23 mouse cellular contexts compared by ENCODE assay signal in genomic region chr12:98352401-98352800, GRCm38 (mm10).
DNase-seq lines count a peak whose midpoint lies in the region; ATAC-seq and TF ChIP-seq lines count a peak whose summit lies in the region.
"Had no signal": no experiment of that assay in that cellular context is flagged by ENCODE, and none has a peak within 500 bp of the region (broad histone marks: within the 10 kb centered on the region; RNA-seq: fewer than 3 reads in every experiment).

No protein-coding gene starts in this region.

- in situ Hi-C loops in CH12.LX (cut with MboI; ENCODE audit: low pct_ligation_motif_present, low pct_unique_long_range_greater_than_20kb, low sequenced_read_pairs) = no loop called here

- TF ChIP-seq EP300 in CH12.LX (IDR thresholded peaks at IDR 0.05; ENCODE audit: low read length) = peak; percentile 95

- H3K27ac ChIP-seq in heart, embryonic 12.5 days (ENCODE audit: poor library complexity, severe bottlenecking) = no peak overlapping the region
- no peak overlapping the region for H3K27ac ChIP-seq in midbrain, embryonic 11.5 days (ENCODE audit: low read depth, low read length)
- no peak overlapping the region for H3K27ac ChIP-seq in midbrain, embryonic 16.5 days (ENCODE audit: low read length)
- H3K27ac ChIP-seq in CH12.LX (ENCODE audit: insufficient read depth, low read depth) = no peak overlapping the region
- H3K27ac ChIP-seq in cerebellum, adult 2 months (ENCODE audit: insufficient read depth, low read length) = no peak overlapping the region

- dilution Hi-C loops in CH12.LX (cut with MboI; ENCODE audit: extremely low pct_ligation_motif_present, extremely low pct_unique_long_range_greater_than_20kb, low sequenced_read_pairs) = no loop called here

- no peak for ATAC-seq in heart, embryonic 12.5 days (ENCODE audit: insufficient number of reproducible peaks, low FRiP score)
- ATAC-seq in midbrain, embryonic 11.5 days (ENCODE audit: low FRiP score) = no peak
- ATAC-seq in midbrain, embryonic 16.5 days = no peak
- ATAC-seq: activated CD4-positive, CD25-positive, alpha-beta regulatory T cell, adult 4 months; CD4-positive, CD25-positive, alpha-beta regulatory T cell, adult 4 months; Patski had no signal

- no peaks in the 10 kb centered on the region for H3K4me1 ChIP-seq in heart, embryonic 12.5 days (replicated peaks)
- no peaks in the 10 kb centered on the region for H3K4me1 ChIP-seq in midbrain, embryonic 11.5 days (ENCODE audit: control insufficient read depth, insufficient read depth, low read length)
- no peaks in the 10 kb centered on the region for H3K4me1 ChIP-seq in midbrain, embryonic 16.5 days (ENCODE audit: control insufficient read depth, insufficient read depth, low read length)
- H3K4me1 ChIP-seq in CH12.LX (ENCODE audit: control insufficient read depth in 1 of 2, insufficient read depth in 2 of 2) = peaks cover 5 to 30% of the 10 kb centered on the region in 2 experiments
- no peaks in the 10 kb centered on the region for H3K4me1 ChIP-seq in cerebellum, adult 2 months (ENCODE audit: control insufficient read depth, insufficient read depth, low read length)

- DNase-seq in heart, adult 11 months = peak; percentile 31
- peak; percentile 76 for DNase-seq in midbrain, embryonic 11.5 days (ENCODE audit: low spot score, missing footprints)
- peak; percentile 7 for DNase-seq in 3T3-L1 (ENCODE audit: low read depth, low spot score)
- DNase-seq in CH12.LX (ENCODE audit: extremely low read depth) = peak; percentile 77
- DNase-seq in cerebellum, adult 2 months = no peak
- no peak for DNase-seq in urinary bladder, postnatal 36 days (ENCODE audit: low spot score in 2 of 2)
- DNase-seq: adrenal gland, adult 2 months; adrenal gland, adult 8-10 months; adrenal gland, postnatal 10 days; adrenal gland, postnatal 14 days; adrenal gland, postnatal 25 days; adrenal gland, postnatal 36 days; B cell, adult 2 months; cerebellum, adult 11 months; cerebellum, adult 11-12 months; cerebellum, adult 18-20 months; cerebellum, adult 8-10 months had no signal

- no peak for TF ChIP-seq CTCF in CH12.LX (conservative IDR thresholded peaks at IDR 0.05 in 1 of 2, IDR thresholded peaks at IDR 0.05 in 1 of 2; ENCODE audit: low read depth in 2 of 2, low read length in 2 of 2)
- TF ChIP-seq CTCF in cerebellum, adult 2 months (IDR thresholded peaks at IDR 0.05; ENCODE audit: borderline replicate concordance, insufficient read depth, low read depth, low read length) = no peak

- no peaks in the 10 kb centered on the region for H3K79me2 ChIP-seq in CH12.LX (replicated peaks; ENCODE audit: control insufficient read depth, extremely low read depth, insufficient read depth, poor library complexity, severe bottlenecking)

- TF ChIP-seq POLR2A in CH12.LX (IDR thresholded peaks at IDR 0.05; ENCODE audit: low read depth, low read length) = no peak
- TF ChIP-seq POLR2A in cerebellum, adult 2 months (IDR thresholded peaks at IDR 0.05; ENCODE audit: borderline replicate concordance, insufficient read depth, low read length) = no peak

- H3K36me3 ChIP-seq in heart, embryonic 12.5 days = no peaks in the 10 kb centered on the region
- no peaks in the 10 kb centered on the region for H3K36me3 ChIP-seq in midbrain, embryonic 11.5 days (ENCODE audit: control insufficient read depth, insufficient read depth, low read length)
- no peaks in the 10 kb centered on the region for H3K36me3 ChIP-seq in midbrain, embryonic 16.5 days (ENCODE audit: control insufficient read depth, insufficient read depth, low read length)
- H3K36me3 ChIP-seq in CH12.LX (replicated peaks in 1 of 2; ENCODE audit: control insufficient read depth in 1 of 2, insufficient read depth in 1 of 2, low read length in 1 of 2) = no peaks in the 10 kb centered on the region
- H3K36me3 ChIP-seq: G1E had no signal

- TF ChIP-seq RAD21 in CH12.LX (IDR thresholded peaks at IDR 0.05; ENCODE audit: low read depth, low read length) = peak; percentile 5; the same call in 1 of the 2 replicates

- peaks cover 5% of the 10 kb centered on the region; the same call in 1 of the 2 replicates for H3K9me3 ChIP-seq in heart, embryonic 12.5 days (replicated peaks)
- H3K9me3 ChIP-seq in midbrain, embryonic 11.5 days (ENCODE audit: control insufficient read depth, low read length) = no peaks in the 10 kb centered on the region
- no peaks in the 10 kb centered on the region; the same call in 1 of the 2 replicates for H3K9me3 ChIP-seq in midbrain, embryonic 16.5 days (replicated peaks; ENCODE audit: control insufficient read depth, low read length, poor library complexity, severe bottlenecking)
- H3K9me3 ChIP-seq in CH12.LX (replicated peaks; ENCODE audit: low read length) = no peaks in the 10 kb centered on the region

- H3K27me3 ChIP-seq in heart, embryonic 12.5 days (replicated peaks) = no peaks in the 10 kb centered on the region
- H3K27me3 ChIP-seq in midbrain, embryonic 11.5 days (ENCODE audit: control insufficient read depth, insufficient read depth, low read length) = no peaks in the 10 kb centered on the region
- no peaks in the 10 kb centered on the region for H3K27me3 ChIP-seq in midbrain, embryonic 16.5 days (ENCODE audit: control insufficient read depth, insufficient read depth, low read depth, low read length)
- H3K27me3 ChIP-seq in CH12.LX (replicated peaks) = no peaks in the 10 kb centered on the region
- H3K27me3 ChIP-seq in cerebellum, adult 2 months (ENCODE audit: control insufficient read depth, insufficient read depth, low read length) = no peaks in the 10 kb centered on the region
- H3K27me3 ChIP-seq: Patski had no signal

- no peak overlapping the region for H3K4me3 ChIP-seq in heart, embryonic 12.5 days
- H3K4me3 ChIP-seq in midbrain, embryonic 11.5 days (ENCODE audit: low read depth, low read length) = no peak overlapping the region
- H3K4me3 ChIP-seq in midbrain, embryonic 16.5 days (ENCODE audit: low read depth, low read length) = no peak overlapping the region
- H3K4me3 ChIP-seq in CH12.LX (replicated peaks in 1 of 3; ENCODE audit: low read depth in 2 of 3, low read length in 2 of 3, poor library complexity in 1 of 3) = no peak overlapping the region
- H3K4me3 ChIP-seq in cerebellum, adult 2 months (replicated peaks; ENCODE audit: insufficient read depth, low read depth, low read length) = no peak overlapping the region

- no peak overlapping the region for H3K9ac ChIP-seq in heart, embryonic 12.5 days
- no peak overlapping the region for H3K9ac ChIP-seq in midbrain, embryonic 11.5 days (ENCODE audit: low read length)
- H3K9ac ChIP-seq in midbrain, embryonic 16.5 days (ENCODE audit: low read depth, low read length) = no peak overlapping the region
- H3K9ac ChIP-seq in CH12.LX (ENCODE audit: insufficient read depth, low read depth) = no peak overlapping the region

- no peak overlapping the region for H3K4me2 ChIP-seq in heart, embryonic 12.5 days
- no peak overlapping the region for H3K4me2 ChIP-seq in midbrain, embryonic 11.5 days
- H3K4me2 ChIP-seq in midbrain, embryonic 16.5 days (ENCODE audit: low read length) = no peak overlapping the region
- H3K4me2 ChIP-seq in CH12.LX (ENCODE audit: insufficient read depth, low read depth, poor library complexity, severe bottlenecking) = peak overlapping the region; percentile 2; the same call in 1 of the 2 replicates

- WGBS in heart, embryonic 12.5 days = 72% methylated on average over 2 of the region's 2 CpGs
- 90% methylated on average over 2 of the region's 2 CpGs for WGBS in midbrain, embryonic 11.5 days
- WGBS in midbrain, embryonic 16.5 days = 96% methylated on average over 2 of the region's 2 CpGs
- 96% methylated on average over 2 of the region's 2 CpGs for WGBS in cerebellum, adult 2 months

TF ChIP-seq in CH12.LX, 34 proteins besides CTCF, POLR2A, EP300 and RAD21 (continues in another document):
- peak; percentile 95 for TF ChIP-seq IRF4 (IDR thresholded peaks at IDR 0.05; ENCODE audit: low read depth, low read length)
- TF ChIP-seq TBP (conservative IDR thresholded peaks at IDR 0.05; ENCODE audit: low read depth, low read length) = peak; percentile 78
- no peak for TF ChIP-seq PAX5 (IDR thresholded peaks at IDR 0.05; ENCODE audit: low read length)
- TF ChIP-seq USF2 (conservative IDR thresholded peaks at IDR 0.05; ENCODE audit: low read depth, low read length) = no peak
- no peak for TF ChIP-seq E2F4 (IDR thresholded peaks at IDR 0.05; ENCODE audit: insufficient replicate concordance, low read depth, low read length)
- TF ChIP-seq SMC3 (IDR thresholded peaks at IDR 0.05; ENCODE audit: low read depth, low read length) = peak; percentile 12; the same call in 1 of the 2 replicates
- TF ChIP-seq NRF1 (IDR thresholded peaks at IDR 0.05; ENCODE audit: low read depth, low read length) = no peak
- TF ChIP-seq MAFK (IDR thresholded peaks at IDR 0.05; ENCODE audit: insufficient replicate concordance, low read length) = peak; percentile 46; the same call in 1 of the 2 replicates
- no peak for TF ChIP-seq ELF1 (IDR thresholded peaks at IDR 0.05; ENCODE audit: low read depth, low read length)
- no peak for TF ChIP-seq MAZ (IDR thresholded peaks at IDR 0.05; ENCODE audit: low read depth, low read length)
- no peak for TF ChIP-seq CHD2 (IDR thresholded peaks at IDR 0.05; ENCODE audit: low read length)
- no peak for TF ChIP-seq MXI1 (IDR thresholded peaks at IDR 0.05; ENCODE audit: low read depth, low read length)
- TF ChIP-seq ETS1 (conservative IDR thresholded peaks at IDR 0.05; ENCODE audit: low read depth, low read length) = peak; percentile 87
- no peak for TF ChIP-seq KAT2A (IDR thresholded peaks at IDR 0.05; ENCODE audit: insufficient replicate concordance, low read length)
- no peak for TF ChIP-seq HCFC1 (IDR thresholded peaks at IDR 0.05; ENCODE audit: low read depth, low read length)
- TF ChIP-seq POLR2AphosphoS2 (IDR thresholded peaks at IDR 0.05; ENCODE audit: low read depth, low read length) = no peak
- TF ChIP-seq UBTF (IDR thresholded peaks at IDR 0.05; ENCODE audit: low read depth, low read length) = no peak
- TF ChIP-seq MAX (IDR thresholded peaks at IDR 0.05; ENCODE audit: low read length) = no peak; the same call in 1 of the 2 replicates
- peak; percentile 99 for TF ChIP-seq MEF2A (IDR thresholded peaks at IDR 0.05; ENCODE audit: borderline replicate concordance, low read depth, low read length)
- TF ChIP-seq BHLHE40 (IDR thresholded peaks at IDR 0.05; ENCODE audit: low read depth, low read length) = peak; percentile 73
- no peak for TF ChIP-seq ZKSCAN1 (IDR thresholded peaks at IDR 0.05; ENCODE audit: borderline replicate concordance, low read depth, low read length)
- no peak for TF ChIP-seq SIN3A (IDR thresholded peaks at IDR 0.05; ENCODE audit: low read length)
- peak; percentile 77 for TF ChIP-seq TCF12 (IDR thresholded peaks at IDR 0.05; ENCODE audit: low read depth, low read length)
- no peak for TF ChIP-seq CHD1 (IDR thresholded peaks at IDR 0.05; ENCODE audit: low read depth, low read length)
- TF ChIP-seq JUND (conservative IDR thresholded peaks at IDR 0.05; ENCODE audit: low read depth, low read length) = peak; percentile 76
- peak; percentile 84 for TF ChIP-seq JUN (IDR thresholded peaks at IDR 0.05; ENCODE audit: insufficient read depth, low read depth, low read length)

Comparison
In these comparisons a context has a peak if more than half of its experiments do, and no peak if none do; other contexts are left out.
1. DNase-seq: peak in heart, adult 11 months (single experiment), midbrain, embryonic 11.5 days (single experiment), 3T3-L1 (single experiment) and CH12.LX (single experiment); none in cerebellum, adult 2 months (0 of 2) and urinary bladder, postnatal 36 days (0 of 2).